Mouse (Mus musculus): ENCODE results near the gene Gm3164. TPM values are rescaled to one million over a fixed set of nuclear protein-coding genes. Genes with fewer than 3 reads are reported as not detected.
"Not testable (repeated sequence)": the region's sequence is repeated elsewhere in the genome, so short reads cannot be mapped to it uniquely, and the experiment has no call there.

Gm3164 gene
- polyA plus RNA-seq (2012; rRNA removed): 0.14 and 0.46 TPM in 2 replicates

- peak in 1 of 2 experiments; percentile 38 for DNase-seq (ENCODE audit: extremely low spot score in 1 of 2, low spot score in 1 of 2)
Observed at GRCm38 (mm10) chr14:4414965-4415835, at the start of gene Gm3164. TSS of gene Gm3164 (plus strand) at chr14:4415448.

GRCm38 (mm10) chr14:4368991-4369390 lies 46.3 kb upstream of the Gm3164 start:
- DNase-seq (ENCODE audit: extremely low spot score in 1 of 2, low spot score in 1 of 2): not testable (repeated sequence)

DNA sequence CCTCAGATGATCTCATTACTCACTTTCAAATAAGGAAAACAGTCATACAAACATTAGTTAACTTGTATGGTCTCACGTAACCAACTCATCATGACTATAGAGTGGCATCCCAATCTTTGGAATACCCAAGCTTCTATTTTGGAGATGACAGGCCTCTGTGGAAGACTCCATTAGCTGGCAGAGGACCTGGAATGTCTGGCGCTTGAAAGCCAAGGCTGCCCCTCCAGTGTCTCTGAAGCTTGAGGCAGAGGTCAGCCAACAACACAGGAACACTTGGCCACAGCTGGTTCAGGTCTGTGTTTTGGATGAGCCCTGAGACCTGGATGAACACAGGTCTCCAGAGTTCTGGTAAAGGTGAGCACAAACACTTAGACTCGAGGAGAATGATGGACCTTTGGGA lies 45.6 kb upstream of the Gm3164 start:
- not testable (repeated sequence) for DNase-seq (ENCODE audit: extremely low spot score in 1 of 2, low spot score in 1 of 2)

DNA sequence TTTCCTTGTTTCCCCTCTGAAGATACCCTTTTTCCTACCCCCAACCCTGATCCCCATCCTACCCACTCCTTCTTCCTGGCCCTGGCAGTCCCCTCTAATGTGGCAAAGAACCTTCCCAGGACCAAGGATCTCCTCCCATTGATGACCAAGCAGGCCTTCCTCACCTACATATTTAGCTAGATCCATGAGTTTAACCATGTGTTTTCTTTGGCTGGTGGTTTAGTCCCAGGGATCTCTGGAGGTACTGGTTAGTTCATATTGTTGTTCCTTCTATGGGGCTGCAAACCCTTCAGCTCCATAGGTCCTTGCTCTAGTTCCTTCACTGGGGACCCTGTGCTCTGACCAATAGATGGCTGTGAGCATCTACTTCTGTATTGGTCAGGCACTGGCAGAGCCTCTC lies 37.4 kb upstream of the Gm3164 start:
- DNase-seq (ENCODE audit: extremely low spot score in 1 of 2, low spot score in 1 of 2): not testable (repeated sequence)

DNA sequence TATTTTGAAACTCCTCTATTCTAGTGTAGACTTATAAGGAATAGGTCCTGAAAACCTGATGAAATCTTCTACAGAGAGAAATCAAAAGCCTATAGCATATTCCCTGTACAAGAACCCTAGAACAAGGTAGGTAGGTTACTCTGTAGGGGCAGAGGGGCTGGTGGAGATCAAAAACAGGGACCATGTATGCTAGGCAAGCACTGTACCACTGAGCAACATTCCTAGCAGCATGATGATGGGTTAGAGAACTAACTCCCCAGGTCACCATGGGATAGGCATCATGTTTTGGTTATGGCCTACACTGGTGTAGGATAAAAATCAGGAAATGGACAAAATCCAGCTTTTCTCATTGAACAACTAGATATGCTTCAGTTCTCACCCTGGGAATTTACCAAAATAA lies 29.6 kb upstream of the Gm3164 start:
- DNase-seq (ENCODE audit: extremely low spot score in 1 of 2, low spot score in 1 of 2): not testable (repeated sequence)

- DNase-seq (ENCODE audit: extremely low spot score in 1 of 2, low spot score in 1 of 2): not testable (repeated sequence)
Observed at GRCm38 (mm10) chr14:4392841-4393530, 22.3 kb upstream of the Gm3164 start.

GRCm38 (mm10) chr14:4397226-4397625 lies 18.0 kb upstream of the Gm3164 start, which contains the start of gene Gm3159:
TSS of gene Gm3159 (plus strand) at chr14:4397526.
- not testable (repeated sequence) for DNase-seq (ENCODE audit: extremely low spot score in 1 of 2, low spot score in 1 of 2)

GRCm38 (mm10) chr14:4398624-4399023 lies 16.6 kb upstream of the Gm3164 start:
- DNase-seq (ENCODE audit: extremely low spot score in 1 of 2, low spot score in 1 of 2): not testable (repeated sequence)

GRCm38 (mm10) chr14:4400115-4400789 lies 15.0 kb upstream of the Gm3164 start:
- DNase-seq (ENCODE audit: extremely low spot score in 1 of 2, low spot score in 1 of 2): not testable (repeated sequence)

DNA sequence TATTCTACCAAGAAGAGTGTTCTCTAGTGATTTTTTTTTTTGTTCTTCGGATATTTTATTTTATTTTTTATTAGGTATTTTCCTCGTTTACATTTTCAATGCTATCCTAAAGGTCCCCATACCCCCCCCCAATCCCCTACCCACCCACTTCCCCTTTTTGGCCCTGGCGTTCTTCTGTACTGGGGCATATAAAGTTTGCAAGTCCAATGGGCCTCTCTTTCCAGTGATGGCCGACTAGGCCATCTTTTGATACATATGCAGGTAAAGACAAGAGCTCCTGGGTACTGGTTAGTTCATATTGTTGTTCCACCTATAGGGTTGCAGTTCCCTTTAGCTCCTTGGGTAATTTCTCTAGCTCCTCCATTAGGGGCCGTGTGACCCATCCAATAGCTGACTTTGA lies 14.0 kb upstream of the Gm3164 start:
- DNase-seq (ENCODE audit: extremely low spot score in 1 of 2, low spot score in 1 of 2): not testable (repeated sequence)

GRCm38 (mm10) chr14:4403840-4404239 lies 11.4 kb upstream of the Gm3164 start:
- DNase-seq (ENCODE audit: extremely low spot score in 1 of 2, low spot score in 1 of 2): not testable (repeated sequence)

DNA sequence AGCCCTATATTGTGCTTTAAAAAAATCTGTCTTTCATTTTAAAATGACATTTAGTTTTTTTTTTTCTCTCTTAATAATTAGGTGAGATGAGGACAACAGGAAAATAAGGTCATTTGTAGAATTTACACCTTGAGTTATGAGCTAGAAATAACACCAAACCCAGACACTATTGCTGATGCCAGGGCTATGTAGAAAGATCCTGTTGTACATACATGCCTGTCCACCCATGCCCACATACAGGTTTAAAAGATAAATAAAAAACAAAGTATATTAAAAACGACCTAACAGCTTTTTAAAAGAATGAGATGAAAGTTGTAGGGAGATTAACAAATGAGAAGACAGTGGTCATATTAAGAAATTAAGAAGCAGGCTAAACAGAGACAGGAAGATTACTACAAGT lies 5.3 kb upstream of the Gm3164 start:
- DNase-seq (ENCODE audit: extremely low spot score in 1 of 2, low spot score in 1 of 2): not testable (repeated sequence)

DNA sequence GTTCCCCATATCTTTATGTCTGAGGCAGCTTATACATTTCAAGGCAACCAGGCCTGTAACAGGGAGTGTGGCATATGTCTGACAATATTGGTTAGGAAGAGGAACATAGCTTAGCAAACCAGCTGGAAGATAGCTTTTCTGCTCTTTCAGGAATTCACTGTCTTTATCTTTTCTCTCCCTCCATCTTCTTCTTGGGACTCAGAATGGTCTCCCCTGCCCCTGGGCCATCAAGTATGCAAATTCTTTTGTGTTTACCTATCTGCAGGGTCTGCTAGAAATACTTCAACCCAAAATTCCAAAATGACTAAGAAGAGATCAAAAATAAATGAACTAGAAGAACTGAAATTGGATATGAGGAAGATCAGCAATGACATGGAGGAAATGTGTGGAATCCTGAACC lies 15.4 kb downstream of the Gm3164 start, which contains the start of gene Gm3173:
Gene Gm3173 (plus strand): TSS at position 301 of the 400 bp plus-strand sequence.
- DNase-seq (ENCODE audit: extremely low spot score in 1 of 2, low spot score in 1 of 2): not testable (repeated sequence)

GRCm38 (mm10) chr14:4481445-4481844 lies 66.2 kb downstream of the Gm3164 start, which contains the start of gene Gm3182:
TSS of gene Gm3182 (plus strand) at chr14:4481745.
- DNase-seq (ENCODE audit: extremely low spot score in 1 of 2, low spot score in 1 of 2): not testable (repeated sequence)

Other genes with a start within 250 kb of the Gm3164 start
- gene Gm2974, start 232.9 kb upstream of the Gm3164 start, polyA plus RNA-seq (2012; rRNA removed): 0.86 and 1.0 TPM in 2 replicates
- gene Gm3138, start 165.8 kb upstream of the Gm3164 start, polyA plus RNA-seq (2012; rRNA removed): not detected in 2 replicates
- gene Gm3149, start 98.2 kb upstream of the Gm3164 start, polyA plus RNA-seq (2012; rRNA removed): not detected in 2 replicates
- 0.53 and 0.80 TPM in 2 replicates for gene 2610042L04Rik, start 80.7 kb upstream of the Gm3164 start, polyA plus RNA-seq (2012; rRNA removed)
- 0.04 TPM in 1 of 2 replicates, not detected in the other for gene Gm3159, start 17.9 kb upstream of the Gm3164 start, polyA plus RNA-seq (2012; rRNA removed)
- gene Gm3173, start 15.5 kb downstream of the Gm3164 start, polyA plus RNA-seq (2012; rRNA removed): 0.86 and 0.92 TPM in 2 replicates
- gene Gm3182, start 66.3 kb downstream of the Gm3164 start, polyA plus RNA-seq (2012; rRNA removed): not detected in 2 replicates
- gene Gm3047, start 140.0 kb downstream of the Gm3164 start, polyA plus RNA-seq (2012; rRNA removed): not detected in 2 replicates
- 0.08 and 0.24 TPM in 2 replicates for gene Gm8159, start 216.9 kb downstream of the Gm3164 start, polyA plus RNA-seq (2012; rRNA removed)
- 0.36 and 0.42 TPM in 2 replicates for gene Gm3239, start 248.7 kb downstream of the Gm3164 start, polyA plus RNA-seq (2012; rRNA removed)